Mouse (Mus musculus): ENCODE results near the gene Svop. TPM values are rescaled to one million over a fixed set of nuclear protein-coding genes. Genes with fewer than 3 reads are reported as not detected.
A peak's percentile ranks its signal among the peaks of the same experiment; 100 is the strongest.

Gene Svop
- polyA plus RNA-seq, 1 experiment from 2014 or later: not detected

DNA sequence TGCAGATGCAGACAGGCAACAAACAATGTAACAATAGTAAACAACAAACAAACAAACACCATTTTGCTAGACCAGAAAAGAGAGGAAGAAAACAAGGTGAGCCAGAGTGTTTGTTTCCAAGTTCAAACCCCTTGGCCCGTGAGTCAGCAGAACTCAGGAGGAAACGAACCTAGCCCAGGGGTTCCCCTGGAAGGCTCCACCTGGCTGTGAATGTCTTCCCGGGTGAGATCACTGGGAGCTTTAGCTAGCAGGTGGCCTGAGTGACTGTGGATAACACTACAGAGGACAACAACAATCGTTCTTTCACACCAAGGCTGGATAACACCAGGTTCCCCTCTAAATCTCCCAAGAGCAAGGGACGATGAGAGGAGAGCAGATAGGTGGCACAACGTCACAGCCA, 110.2 kb downstream of the Svop start:
- Histone ChIP-seq H3K36me3 (replicated peaks) (peaks cover 27% of the 10 kb centered on the region), H3K4me1 (replicated peaks) (peaks cover 99% of the 10 kb centered on the region), H3K27me3 (no peaks in the 10 kb centered on the region), H3K9me3 (replicated peaks) (no peaks in the 10 kb centered on the region), H3K4me2 (peak overlapping the region; percentile 71), H3K4me3 (replicated peaks) (no peak overlapping the region), H3K9ac (peak overlapping the region; percentile 50), H3K27ac (replicated peaks) (peak overlapping the region; percentile 95)
- no peak for ATAC-seq (ENCODE audit: insufficient read depth)
- WGBS (ENCODE audit: insufficient replicate concordance): 53% methylated on average over 6 of the region's 6 CpGs

DNA sequence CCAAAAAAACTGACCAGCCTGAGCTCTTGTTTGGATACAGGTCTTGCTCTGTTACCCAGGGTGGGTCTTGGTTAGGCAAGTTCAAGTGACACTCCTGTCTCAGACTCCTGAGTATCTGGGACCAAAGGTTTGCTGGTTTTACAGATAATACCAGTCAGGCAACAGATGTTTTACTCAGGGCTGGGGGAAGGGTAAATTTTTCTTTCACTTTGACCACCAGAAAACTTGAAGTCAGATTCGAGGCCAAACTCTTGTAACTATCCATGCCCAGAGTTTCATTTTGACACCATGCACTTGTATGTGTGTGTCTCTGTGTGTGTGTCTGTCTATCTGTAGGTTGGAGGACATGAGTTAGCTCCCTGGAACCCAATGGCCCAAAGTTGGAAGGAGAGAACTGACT, 110.9 kb downstream of the Svop start:
- WGBS (ENCODE audit: insufficient replicate concordance): 5% methylated on average over 1 of the region's 1 CpGs
- Histone ChIP-seq H3K9me3 (replicated peaks) (no peaks in the 10 kb centered on the region), H3K27ac (replicated peaks) (peak overlapping the region; percentile 95), H3K27me3 (no peaks in the 10 kb centered on the region), H3K9ac (peak overlapping the region; percentile 50), H3K4me1 (replicated peaks) (peaks cover 99% of the 10 kb centered on the region), H3K4me3 (replicated peaks) (peak overlapping the region; percentile 16; the same call in 1 of the 2 replicates), H3K36me3 (replicated peaks) (peaks cover 27% of the 10 kb centered on the region), H3K4me2 (peak overlapping the region; percentile 71)
- no peak for ATAC-seq (ENCODE audit: insufficient read depth)

DNA sequence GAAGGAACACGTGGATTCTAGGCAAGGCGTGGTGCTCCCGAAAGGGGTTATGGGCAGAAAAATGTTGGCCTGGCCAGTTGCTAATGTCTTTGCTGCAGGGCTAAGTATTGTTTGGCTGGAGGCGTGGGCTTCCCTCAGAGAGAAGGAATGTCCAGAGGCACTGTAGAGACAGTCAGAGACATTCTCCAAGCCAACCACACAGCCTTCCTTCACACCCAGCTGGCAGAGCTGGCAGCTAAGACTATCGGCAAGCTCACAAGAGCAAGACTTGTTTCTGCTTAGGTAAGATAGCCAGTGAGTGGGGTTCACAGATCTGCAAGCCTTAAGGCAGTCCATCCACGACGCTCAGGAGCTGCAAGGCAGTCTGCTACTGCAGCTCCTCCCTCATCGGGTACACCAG, 114.1 kb downstream of the Svop start:
- 38% methylated on average over 8 of the region's 8 CpGs for WGBS (ENCODE audit: insufficient replicate concordance)
- Histone ChIP-seq H3K9ac (peak overlapping the region; percentile 35; the same call in 1 of the 2 replicates), H3K36me3 (replicated peaks) (peaks cover 27% of the 10 kb centered on the region), H3K27me3 (no peaks in the 10 kb centered on the region), H3K9me3 (replicated peaks) (no peaks in the 10 kb centered on the region), H3K4me2 (peak overlapping the region; percentile 79), H3K4me1 (replicated peaks) (peaks cover 100% of the 10 kb centered on the region), H3K4me3 (replicated peaks) (0 out of 2 replicates have a peak overlapping the region, but pooled peaks have one; percentile 1), H3K27ac (replicated peaks) (peak overlapping the region; percentile 97)
- peak; percentile 71 for ATAC-seq (ENCODE audit: insufficient read depth)

Other genes starting within 250 kb of the Svop start
- 38.6 and 43.4 TPM in 2 replicates for gene Coro1c, start 182.8 kb downstream of the Svop start, polyA plus RNA-seq (2015; fragmentation: Nextera tagmentation; extraction: Ambion mirVana)
- gene Ssh1, start 97.7 kb downstream of the Svop start, polyA plus RNA-seq (2015; fragmentation: Nextera tagmentation; extraction: Ambion mirVana): 6.6 and 7.4 TPM in 2 replicates
- not detected in 2 replicates for gene Dao, start 87.9 kb downstream of the Svop start, polyA plus RNA-seq (2015; fragmentation: Nextera tagmentation; extraction: Ambion mirVana)
- gene Usp30, start 26.1 kb downstream of the Svop start, polyA plus RNA-seq (2015; fragmentation: Nextera tagmentation; extraction: Ambion mirVana): 2.8 and 3.2 TPM in 2 replicates
- 3.1 and 4.1 TPM in 2 replicates for gene Alkbh2, start 36.6 kb upstream of the Svop start, polyA plus RNA-seq (2015; fragmentation: Nextera tagmentation; extraction: Ambion mirVana)
- gene Ung, start 38.8 kb upstream of the Svop start, polyA plus RNA-seq (2015; fragmentation: Nextera tagmentation; extraction: Ambion mirVana): 18.2 and 19.0 TPM in 2 replicates
- gene Acacb, start 55.0 kb upstream of the Svop start, polyA plus RNA-seq (2015; fragmentation: Nextera tagmentation; extraction: Ambion mirVana): 0.43 and 0.45 TPM in 2 replicates
- not detected in 2 replicates for gene Foxn4, start 182.2 kb upstream of the Svop start, polyA plus RNA-seq (2015; fragmentation: Nextera tagmentation; extraction: Ambion mirVana)
- gene Myo1h, start 197.6 kb upstream of the Svop start, polyA plus RNA-seq (2015; fragmentation: Nextera tagmentation; extraction: Ambion mirVana): 0.40 and 0.62 TPM in 2 replicates